Comparison of ENCODE assay signal across 23 mouse cellular contexts in genomic region chr3:81421875-81422274, GRCm38 (mm10).
A peak's percentile ranks its signal among the peaks of the same experiment; 100 is the strongest.
DNase-seq lines count a peak whose midpoint lies in the region; ATAC-seq lines count a peak whose summit lies in the region.
"Had no signal": no experiment of that assay in that cellular context is flagged by ENCODE, and none has a peak within 500 bp of the region (broad histone marks: within the 10 kb centered on the region; RNA-seq: fewer than 3 reads in every experiment).

No protein-coding gene starts in this region.

- H3K27ac ChIP-seq in neural tube, embryonic 15.5 days (replicated peaks): no peak overlapping the region
- H3K27ac ChIP-seq: forebrain, embryonic 10.5 days; forebrain, embryonic 13.5 days; heart, adult 2 months; heart, embryonic 10.5 days; hindbrain, embryonic 12.5 days; hindbrain, embryonic 15.5 days had no signal

- H3K4me1 ChIP-seq in neural tube, embryonic 15.5 days: no peaks in the 10 kb centered on the region
- H3K4me1 ChIP-seq: forebrain, embryonic 10.5 days; forebrain, embryonic 13.5 days; heart, embryonic 10.5 days; hindbrain, embryonic 12.5 days; hindbrain, embryonic 15.5 days had no signal

- no peaks in the 10 kb centered on the region for H3K9me3 ChIP-seq in neural tube, embryonic 15.5 days (replicated peaks)
- H3K9me3 ChIP-seq: forebrain, embryonic 10.5 days; forebrain, embryonic 13.5 days; heart, embryonic 10.5 days; hindbrain, embryonic 12.5 days; hindbrain, embryonic 15.5 days had no signal

- ATAC-seq in neural tube, embryonic 15.5 days (ENCODE audit: low FRiP score): no peak
- ATAC-seq: CD4-positive, CD25-positive, alpha-beta regulatory T cell, adult 4 months; forebrain, embryonic 13.5 days; forebrain, embryonic 16.5 days; intestine, postnatal 0 days had no signal

- no peak overlapping the region for H3K9ac ChIP-seq in neural tube, embryonic 15.5 days (replicated peaks)
- H3K9ac ChIP-seq: forebrain, embryonic 13.5 days; hindbrain, embryonic 12.5 days; hindbrain, embryonic 15.5 days had no signal

- H3K36me3 ChIP-seq in neural tube, embryonic 15.5 days: no peaks in the 10 kb centered on the region
- H3K36me3 ChIP-seq: forebrain, embryonic 10.5 days; heart, embryonic 10.5 days; hindbrain, embryonic 12.5 days; hindbrain, embryonic 15.5 days had no signal

- DNase-seq in 3T3-L1 (ENCODE audit: low read depth, low spot score) (peak; percentile 97), MN1 (ENCODE audit: low spot score) (peak; percentile 65), adipocyte (ENCODE audit: low spot score) (peak; percentile 45)
- no peak for DNase-seq in cerebellum, postnatal 25 days
- no peak for DNase-seq in cerebellum, adult 11-12 months
- DNase-seq: adrenal gland, adult 8-10 months; adrenal gland, postnatal 25 days; B cell, adult 2 months; cerebellum, adult 18-20 months; cerebellum, adult 9-10 months; cerebellum, postnatal 14 days; gastrocnemius, postnatal 10 days; gastrocnemius, postnatal 36 days; heart, adult 2 months had no signal

- H3K27me3 ChIP-seq in neural tube, embryonic 15.5 days (replicated peaks): no peaks in the 10 kb centered on the region
- H3K27me3 ChIP-seq: forebrain, embryonic 13.5 days; hindbrain, embryonic 12.5 days; hindbrain, embryonic 15.5 days had no signal

- H3K4me3 ChIP-seq in neural tube, embryonic 15.5 days (replicated peaks): no peak overlapping the region
- H3K4me3 ChIP-seq: forebrain, embryonic 10.5 days; forebrain, embryonic 13.5 days; heart, adult 2 months; heart, embryonic 10.5 days; hindbrain, embryonic 12.5 days; hindbrain, embryonic 15.5 days had no signal

- 48% methylated on average over 1 of the region's 1 CpGs for WGBS in neural tube, embryonic 15.5 days

- H3K4me2 ChIP-seq in neural tube, embryonic 15.5 days: no peak overlapping the region
- H3K4me2 ChIP-seq: forebrain, embryonic 13.5 days; hindbrain, embryonic 12.5 days; hindbrain, embryonic 15.5 days had no signal

Comparison
In these comparisons a context has a peak if more than half of its experiments do, and no peak if none do; other contexts are left out.
1. DNase-seq: peak in 3T3-L1 (single experiment), MN1 (single experiment) and adipocyte (single experiment); none in cerebellum, postnatal 25 days (0 of 2) and cerebellum, adult 11-12 months (single experiment).